Mouse (Mus musculus): ENCODE results near the gene 1700017D01Rik.
"Not testable (repeated sequence)": the region's sequence is repeated elsewhere in the genome, so short reads cannot be mapped to it uniquely, and the experiment has no call there.

1700017D01Rik gene

GRCm38 (mm10) chr19:11130776-11131175 is at the start of gene 1700017D01Rik:
Gene 1700017D01Rik, minus strand, starts transcription at chr19:11130876.
- not testable (repeated sequence) for TF ChIP-seq GATA4 (IDR thresholded peaks at IDR 0.05; ENCODE audit: insufficient replicate concordance, low read length)

- no peak for TF ChIP-seq GATA4 (IDR thresholded peaks at IDR 0.05; ENCODE audit: insufficient replicate concordance, low read length)
Measured at GRCm38 (mm10) chr19:11177464-11177863, 46.8 kb upstream of the 1700017D01Rik start.

- TF ChIP-seq GATA4 (IDR thresholded peaks at IDR 0.05; ENCODE audit: insufficient replicate concordance, low read length), result no peak
Measured at GRCm38 (mm10) chr19:11165172-11165571, 34.5 kb upstream of the 1700017D01Rik start, which contains the start of gene 1700025F22Rik. Gene 1700025F22Rik, minus strand, starts transcription at chr19:11165320.

GRCm38 (mm10) chr19:11135336-11135735 is 4.7 kb upstream of the 1700017D01Rik start:
- no peak for TF ChIP-seq GATA4 (IDR thresholded peaks at IDR 0.05; ENCODE audit: insufficient replicate concordance, low read length)

- TF ChIP-seq GATA4 (IDR thresholded peaks at IDR 0.05; ENCODE audit: insufficient replicate concordance, low read length), result no peak
Measured at GRCm38 (mm10) chr19:11134852-11135251, 4.2 kb upstream of the 1700017D01Rik start.

GRCm38 (mm10) chr19:11129702-11130101 is 974 bp downstream of the 1700017D01Rik start:
- TF ChIP-seq GATA4 (IDR thresholded peaks at IDR 0.05; ENCODE audit: insufficient replicate concordance, low read length), result no peak

- TF ChIP-seq GATA4 (IDR thresholded peaks at IDR 0.05; ENCODE audit: insufficient replicate concordance, low read length), result no peak
Measured at GRCm38 (mm10) chr19:11119338-11119737, 11.3 kb downstream of the 1700017D01Rik start.

GRCm38 (mm10) chr19:11107746-11108145 is 22.9 kb downstream of the 1700017D01Rik start:
- TF ChIP-seq GATA4 (IDR thresholded peaks at IDR 0.05; ENCODE audit: insufficient replicate concordance, low read length), result no peak

- TF ChIP-seq GATA4 (IDR thresholded peaks at IDR 0.05; ENCODE audit: insufficient replicate concordance, low read length), result no peak
Measured at GRCm38 (mm10) chr19:11101880-11102279, 28.8 kb downstream of the 1700017D01Rik start.

GRCm38 (mm10) chr19:11098401-11098800 is 32.3 kb downstream of the 1700017D01Rik start:
- no peak for TF ChIP-seq GATA4 (IDR thresholded peaks at IDR 0.05; ENCODE audit: insufficient replicate concordance, low read length)

- no peak for TF ChIP-seq GATA4 (IDR thresholded peaks at IDR 0.05; ENCODE audit: insufficient replicate concordance, low read length)
Measured at GRCm38 (mm10) chr19:11080934-11081333, 49.7 kb downstream of the 1700017D01Rik start, which contains the start of gene Ms4a8a. Gene Ms4a8a, minus strand, starts transcription at chr19:11081102.

GRCm38 (mm10) chr19:11070364-11070763 is 60.3 kb downstream of the 1700017D01Rik start:
- TF ChIP-seq GATA4 (IDR thresholded peaks at IDR 0.05; ENCODE audit: insufficient replicate concordance, low read length), result no peak

GRCm38 (mm10) chr19:11065202-11065875 is 65.3 kb downstream of the 1700017D01Rik start:
- no peak for TF ChIP-seq GATA4 (IDR thresholded peaks at IDR 0.05; ENCODE audit: insufficient replicate concordance, low read length)

GRCm38 (mm10) chr19:11060900-11061299 is 69.8 kb downstream of the 1700017D01Rik start:
- no peak for TF ChIP-seq GATA4 (IDR thresholded peaks at IDR 0.05; ENCODE audit: insufficient replicate concordance, low read length)

- TF ChIP-seq GATA4 (IDR thresholded peaks at IDR 0.05; ENCODE audit: insufficient replicate concordance, low read length), result no peak
Measured at GRCm38 (mm10) chr19:11059967-11060366, 70.7 kb downstream of the 1700017D01Rik start.

GRCm38 (mm10) chr19:11053277-11053676 is 77.4 kb downstream of the 1700017D01Rik start:
- no peak for TF ChIP-seq GATA4 (IDR thresholded peaks at IDR 0.05; ENCODE audit: insufficient replicate concordance, low read length)

- no peak for TF ChIP-seq GATA4 (IDR thresholded peaks at IDR 0.05; ENCODE audit: insufficient replicate concordance, low read length)
Measured at GRCm38 (mm10) chr19:11052877-11053276, 77.8 kb downstream of the 1700017D01Rik start.
